Mouse (Mus musculus) kidney, postnatal 10 days (tissue): ENCODE results near the gene Mup6.
"Not testable (repeated sequence)": the region's sequence is repeated elsewhere in the genome, so short reads cannot be mapped to it uniquely, and the experiment has no call there.

ENCODE experiments used
- DNase-seq: peaks from one replicate; pipeline ENCODE4 v3.0.0; 2021; ENCODE audit warnings: mixed read lengths

The Mup6 gene

DNA sequence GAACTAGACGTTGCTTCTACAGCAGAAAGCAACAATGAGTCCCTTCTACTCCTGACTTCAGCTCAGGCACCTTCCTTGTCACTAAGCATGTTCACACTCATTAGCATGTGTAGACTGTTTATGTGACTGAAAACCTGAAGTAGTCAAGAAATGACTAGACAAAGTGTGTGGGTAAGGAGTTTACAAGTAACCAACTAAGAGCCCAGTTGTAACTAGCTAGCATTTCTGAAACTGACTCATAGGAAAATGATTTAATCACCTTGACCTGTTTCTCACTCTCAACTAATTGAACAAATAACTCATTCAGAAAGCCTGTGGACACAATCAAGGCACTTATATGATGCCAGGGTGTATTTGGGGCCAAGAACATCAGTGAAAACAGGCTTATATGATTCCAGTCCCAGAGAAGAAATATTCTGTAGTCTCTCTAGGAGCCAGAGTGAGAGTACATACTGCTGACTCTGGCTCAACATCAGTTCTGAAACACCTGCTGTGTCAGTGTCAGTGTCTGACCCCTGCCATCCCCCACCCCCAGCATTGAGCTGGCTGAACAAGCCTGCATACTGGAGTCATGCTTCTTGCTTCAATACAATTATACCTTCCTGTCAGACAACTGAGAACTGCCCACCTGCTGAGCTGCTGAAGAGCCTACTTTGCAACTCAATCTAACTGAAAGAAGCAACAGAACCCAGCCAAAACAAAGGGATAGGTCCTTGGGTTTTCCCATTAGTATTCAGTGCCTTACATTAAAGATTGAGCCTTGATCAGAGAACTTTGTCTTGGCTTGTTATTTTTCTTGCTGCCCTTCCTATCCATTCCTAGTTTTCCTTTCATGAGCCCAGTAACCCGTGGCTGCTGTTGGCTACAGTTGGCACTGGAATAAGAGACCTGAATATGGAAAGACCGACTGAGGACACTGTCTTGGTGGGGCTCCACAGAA is at the start of gene Mup6:
Gene Mup6, plus strand, starts transcription at position 890 of the 940 bp plus-strand sequence.
- no peak for DNase-seq

DNA sequence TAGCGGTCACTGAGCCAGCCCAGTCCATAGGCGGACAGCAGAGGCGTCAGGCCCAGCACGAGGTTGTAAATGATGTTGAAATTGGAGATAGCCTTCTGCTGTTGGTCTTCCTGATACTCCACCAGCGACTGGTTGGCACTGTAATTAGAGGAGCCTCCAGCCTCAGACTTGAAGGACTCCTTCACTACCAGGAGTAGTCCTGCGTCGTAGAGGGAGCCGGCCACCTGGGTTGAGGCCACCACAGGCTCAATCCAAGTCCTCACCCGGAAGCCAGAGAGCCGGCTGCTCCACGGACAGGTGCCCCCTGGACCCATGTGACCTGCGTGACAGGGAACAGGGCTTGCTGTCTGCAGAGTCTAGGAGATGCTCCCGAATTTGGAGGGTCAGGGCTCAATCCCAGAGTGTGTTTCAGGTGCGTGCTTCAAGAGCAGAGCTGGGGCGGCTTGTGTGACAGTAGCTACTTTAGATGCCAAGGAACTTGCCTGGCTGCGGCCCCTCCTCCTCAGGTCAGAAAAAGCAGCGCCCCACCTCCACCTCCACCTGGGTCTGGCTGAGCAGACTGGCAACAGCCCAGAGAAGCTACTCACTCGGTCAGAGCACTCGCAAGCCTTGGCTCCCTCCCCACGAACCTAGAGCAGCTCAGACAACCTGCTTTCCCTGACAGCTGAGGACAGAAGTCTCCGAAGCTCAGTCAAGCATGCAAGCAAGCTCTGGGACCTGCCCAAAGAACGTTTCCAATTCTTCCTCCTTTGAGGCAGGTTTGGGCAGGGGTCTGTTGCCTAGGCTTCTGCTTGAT is 49.3 kb upstream of the Mup6 start, which contains the start of gene Slc46a2:
Gene Slc46a2, minus strand, starts transcription at position 449 of the 796 bp plus-strand sequence.
- peak; percentile 61 for DNase-seq

DNA sequence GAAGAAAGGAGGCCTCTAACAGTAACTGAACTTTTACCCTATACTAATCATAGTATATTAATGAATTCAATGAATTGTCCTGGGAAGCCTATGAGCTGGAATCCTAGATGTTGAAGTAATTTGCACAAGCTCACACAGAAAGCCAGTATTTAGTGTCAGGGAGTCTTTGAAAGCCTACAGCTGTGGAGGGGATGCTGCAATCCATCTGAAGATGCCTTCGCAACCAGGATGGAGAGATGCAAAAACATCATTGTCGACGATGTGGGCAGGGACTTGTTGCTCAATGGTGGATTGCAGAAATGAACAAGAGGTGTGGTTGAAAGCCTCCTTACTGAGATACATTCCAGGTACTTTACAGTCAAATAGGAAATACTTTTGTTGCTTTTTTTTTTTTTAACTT is 46.1 kb upstream of the Mup6 start:
- DNase-seq: no peak

DNA sequence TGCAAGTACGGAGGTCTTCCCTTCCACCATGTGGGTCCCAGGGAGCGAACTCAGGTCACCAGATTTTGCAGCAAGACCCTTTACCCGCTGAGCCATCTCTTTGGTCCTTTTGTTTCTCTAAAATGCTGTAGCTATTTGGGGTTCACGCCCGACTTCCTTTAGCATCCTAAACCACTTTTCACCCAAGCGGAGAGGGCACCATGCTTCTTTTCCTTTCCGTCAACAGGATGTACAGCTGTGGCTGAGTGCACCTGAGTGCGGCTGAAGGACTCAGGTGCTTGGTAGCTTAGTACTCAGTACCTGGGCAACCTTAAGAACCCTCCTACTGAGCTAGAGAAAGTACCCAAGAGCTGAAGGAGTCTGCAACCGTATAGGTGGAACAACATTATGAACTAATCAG is 39.0 kb upstream of the Mup6 start:
- no peak for DNase-seq

DNA sequence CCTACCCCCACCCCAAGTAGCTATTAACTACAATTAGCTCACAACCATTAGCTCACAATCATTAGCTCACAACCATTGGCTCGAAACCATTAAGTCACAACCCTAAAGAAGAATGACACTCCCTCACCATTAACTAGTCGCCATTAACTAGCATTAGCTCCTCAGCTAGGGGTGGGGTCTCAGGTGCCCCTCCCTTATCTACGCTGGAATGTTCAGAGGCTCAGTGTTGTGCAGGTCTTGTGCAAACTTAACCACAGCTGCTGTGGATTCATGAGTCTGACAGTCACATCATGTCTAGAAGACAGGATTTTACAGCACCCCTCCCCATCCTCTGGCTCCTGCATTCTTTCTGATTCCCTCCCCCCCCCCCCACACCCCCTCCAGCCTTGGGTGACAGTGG is 36.4 kb upstream of the Mup6 start:
- DNase-seq: no peak

DNA sequence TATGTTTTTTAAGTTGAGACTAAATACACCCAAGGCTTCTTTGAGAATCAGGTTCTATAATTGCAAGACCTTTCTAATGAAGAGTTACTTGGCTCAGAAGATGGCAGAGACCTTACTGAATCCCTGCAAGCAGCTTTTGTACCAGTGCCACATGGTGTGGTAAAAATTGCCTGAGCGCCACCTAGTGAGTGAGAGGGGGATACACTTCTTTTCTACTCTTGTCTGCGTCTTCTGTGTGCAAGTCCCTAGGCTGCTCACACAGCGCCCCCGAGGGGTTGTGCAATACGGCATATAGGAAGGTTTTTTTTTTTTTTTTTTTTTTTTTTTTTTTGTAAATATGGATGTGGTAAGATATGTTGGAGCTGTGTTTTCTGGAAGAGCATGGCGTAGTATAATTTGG is 35.7 kb upstream of the Mup6 start:
- peak; percentile 79 for DNase-seq

DNA sequence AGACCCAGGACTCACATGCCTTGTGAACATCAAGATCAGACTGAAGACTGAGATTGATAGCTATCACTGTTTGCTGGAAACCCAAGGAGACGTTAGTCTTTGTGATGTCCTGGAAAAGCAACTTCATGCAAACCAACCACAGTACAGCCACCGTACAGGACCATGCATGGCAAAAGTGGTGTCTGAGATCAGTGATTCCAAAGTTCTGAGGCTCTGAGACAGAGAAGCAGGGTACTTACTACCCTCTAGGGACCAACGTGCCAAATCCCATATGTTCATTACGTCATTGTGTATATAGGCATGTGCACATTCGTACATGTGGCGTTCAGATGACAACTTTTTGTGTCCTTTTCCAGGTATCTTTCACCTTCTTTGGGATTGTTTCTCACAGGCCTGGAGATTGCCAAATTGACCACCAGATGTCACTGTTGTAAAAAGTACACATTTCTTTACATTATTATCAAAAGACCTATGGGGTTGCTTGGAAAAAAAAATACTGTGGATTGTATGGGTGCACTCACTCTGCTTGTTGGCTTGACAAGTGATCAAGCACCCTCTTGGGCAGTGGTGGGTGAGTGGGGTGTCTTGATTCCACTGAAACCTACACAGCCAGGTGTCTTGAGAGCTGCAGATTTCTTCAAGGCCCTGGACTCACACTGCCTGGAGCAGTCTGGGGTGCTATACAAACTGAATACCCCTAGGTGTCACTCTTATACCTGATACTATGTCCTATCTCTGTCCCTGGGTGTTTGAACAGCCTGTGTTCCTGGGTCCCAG is 31.4 kb upstream of the Mup6 start:
- peak; percentile 9 for DNase-seq

DNA sequence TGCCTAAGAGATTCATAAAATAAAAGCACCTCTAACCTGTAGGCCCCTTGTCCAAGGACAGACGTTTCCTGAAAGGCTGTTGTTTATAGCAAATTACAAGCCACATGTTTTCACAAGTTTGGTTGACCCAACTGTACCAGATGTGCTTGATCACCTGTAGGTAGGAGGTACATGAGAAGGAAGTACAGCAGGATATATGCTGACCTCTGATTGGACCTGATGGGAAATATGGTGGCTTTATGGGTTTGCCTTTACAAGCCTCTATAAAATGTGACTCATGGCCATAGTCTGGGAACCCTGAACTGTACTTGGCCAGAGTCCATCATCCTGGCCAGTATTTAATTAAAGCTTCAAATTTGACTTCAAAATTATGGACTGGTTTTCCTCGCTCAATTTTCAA is 26.6 kb upstream of the Mup6 start:
- no peak for DNase-seq

DNA sequence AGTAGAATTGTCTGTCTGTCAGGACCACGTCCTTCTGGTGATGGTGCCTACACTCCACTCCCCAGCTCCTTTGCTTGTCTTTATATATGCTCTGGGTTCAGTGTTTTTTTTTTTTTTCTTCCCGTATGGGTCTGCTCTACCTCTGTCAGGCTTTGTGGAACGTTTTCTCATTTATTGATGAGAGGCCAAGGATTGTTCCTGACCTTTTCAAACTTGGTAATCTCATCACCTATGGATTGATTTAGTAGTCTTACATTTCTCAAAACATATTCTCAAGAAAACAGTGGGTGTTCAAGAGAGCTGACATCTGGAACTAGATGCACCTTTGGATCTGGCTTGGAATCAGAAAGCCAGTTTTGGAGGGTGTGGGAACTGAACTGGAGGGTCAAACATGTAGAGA is 3.5 kb upstream of the Mup6 start, which contains the start of gene Mup4:
Gene Mup4, minus strand, starts transcription at position 101 of the 400 bp plus-strand sequence.
- no peak for DNase-seq

DNA sequence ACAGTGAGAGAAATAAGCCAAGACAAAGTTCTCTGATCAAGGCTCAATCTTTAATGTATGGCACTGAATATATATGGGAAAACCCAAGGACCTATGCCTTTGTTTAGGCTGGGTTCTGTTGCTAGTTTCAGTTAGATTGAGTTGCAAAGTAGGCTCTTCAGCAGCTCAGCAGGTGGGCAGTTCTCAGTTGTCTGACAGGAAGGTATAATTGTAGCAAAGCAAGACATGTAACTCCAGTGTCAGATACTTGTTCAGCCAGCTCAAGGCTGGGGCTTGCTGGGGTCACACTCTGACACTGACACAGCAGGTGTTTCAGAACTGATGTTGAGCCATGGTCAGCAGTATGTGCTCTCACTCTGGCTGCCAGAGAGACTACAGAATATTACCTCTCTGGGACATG is 33.8 kb downstream of the Mup6 start:
- DNase-seq: not testable (repeated sequence)

DNA sequence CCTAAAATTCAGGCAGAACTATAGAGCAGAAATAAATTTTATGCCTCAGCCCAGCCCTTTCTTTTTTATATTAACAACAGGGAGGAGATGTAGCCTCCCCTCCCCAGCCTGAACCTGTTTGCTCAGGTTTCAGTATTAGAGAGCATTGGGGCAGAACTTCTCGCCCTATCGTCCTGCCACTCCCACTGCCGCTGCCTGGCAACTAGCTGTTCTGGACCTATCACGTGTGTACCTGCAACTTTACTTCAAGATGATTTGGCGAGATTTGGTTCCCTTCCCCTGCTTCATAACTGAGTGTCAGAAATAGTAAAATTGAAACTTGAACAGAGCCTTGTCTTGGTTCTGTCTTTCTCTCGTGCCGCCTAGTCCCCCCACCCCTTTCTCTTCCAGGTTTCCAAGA is 56.0 kb downstream of the Mup6 start:
- DNase-seq: peak; percentile 13

DNA sequence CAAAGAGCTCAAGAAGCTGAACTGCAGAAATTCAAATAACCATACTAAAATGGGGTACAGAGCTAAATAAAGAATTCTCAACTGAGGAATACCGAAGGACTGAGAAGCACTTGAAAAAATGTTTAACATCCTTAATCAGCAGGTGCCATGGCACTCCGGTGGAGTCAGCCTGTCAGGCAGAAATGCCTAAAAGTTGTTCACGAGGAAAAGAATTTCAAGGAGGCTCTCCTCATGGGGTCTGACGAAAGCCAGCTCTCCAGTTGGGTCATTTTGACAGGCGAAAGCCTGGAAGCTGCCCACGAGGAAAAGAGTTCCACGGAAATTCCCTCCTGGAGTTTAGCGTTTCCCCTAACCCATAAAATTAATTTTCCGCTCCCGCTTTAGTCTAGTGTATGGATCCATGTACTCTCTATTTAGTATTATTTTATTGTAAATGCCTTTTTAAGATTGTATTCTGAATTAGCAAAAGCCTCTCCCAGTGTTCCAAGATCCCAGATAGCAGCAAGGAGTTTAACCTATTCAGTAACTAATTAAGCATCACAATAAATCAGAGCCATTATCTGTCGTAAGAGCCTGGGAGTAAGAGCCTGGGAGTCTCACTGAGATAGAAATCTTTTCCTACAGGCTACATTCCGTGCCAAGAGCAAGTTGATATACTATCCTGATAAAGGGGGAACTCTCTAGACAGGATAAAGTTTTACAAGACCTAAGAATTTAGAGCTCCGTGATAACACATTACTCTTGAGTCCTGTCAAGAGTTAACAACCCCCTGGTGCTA is 65.4 kb downstream of the Mup6 start:
- not testable (repeated sequence) for DNase-seq
